Mouse (Mus musculus) stomach, postnatal 0 days (tissue): ENCODE measurements around the gene Cplx2. TPM values are rescaled to one million over a fixed set of nuclear protein-coding genes. Genes with fewer than 3 reads are reported as not detected.

Experiments used
- ATAC-seq: fragments of 200-750 bp; cut with Nextera tagmentation; 2 replicates; pipeline ENCODE4 v1.8.0; 2017; ENCODE audit not compliant: low FRiP score, low TSS enrichment
- DNase-seq: peaks from one replicate; pipeline ENCODE4 v3.0.0-alpha.2; 2016; ENCODE audit warnings: low spot score
- H3K27ac ChIP-seq: fragments of 300-500 bp; sonication (generic); replicated peaks from 2 replicates; pipeline ENCODE4 v1.5.1; 2014; ENCODE audit warnings: mild to moderate bottlenecking, control low read depth
- H3K27me3 ChIP-seq: fragments of 300-500 bp; sonication (generic); 2 replicates; pipeline ENCODE4 v1.6.1; 2014; ENCODE audit warnings: low read length; ENCODE audit not compliant: control insufficient read depth, insufficient read depth
- H3K36me3 ChIP-seq: fragments of 300-500 bp; sonication (generic); 2 replicates; pipeline ENCODE4 v1.6.1; 2014; ENCODE audit warnings: low read length, mixed read lengths; ENCODE audit not compliant: control insufficient read depth, insufficient read depth
- H3K4me1 ChIP-seq: fragments of 300-500 bp; sonication (generic); replicated peaks from 2 replicates; pipeline ENCODE4 v1.6.1; 2014; ENCODE audit warnings: antibody characterized with exemption; ENCODE audit not compliant: control insufficient read depth, insufficient read depth
- H3K4me2 ChIP-seq: fragments of 300-500 bp; sonication (generic); replicated peaks from 2 replicates; pipeline ENCODE4 v1.6.1; 2014; ENCODE audit warnings: low read depth, mild to moderate bottlenecking, control low read depth, moderate library complexity
- H3K4me3 ChIP-seq: fragments of 300-500 bp; sonication (generic); 2 replicates; pipeline ENCODE4 v1.5.1; 2014; ENCODE audit warnings: low read depth, low read length, control low read depth
- H3K9ac ChIP-seq: fragments of 300-500 bp; sonication (generic); 2 replicates; pipeline ENCODE4 v1.6.1; 2014; ENCODE audit warnings: mild to moderate bottlenecking, low read length, control low read depth, mixed read lengths
- H3K9me3 ChIP-seq: fragments of 300-500 bp; sonication (generic); 2 replicates; pipeline ENCODE4 v1.6.1; 2016; ENCODE audit warnings: low read length; ENCODE audit not compliant: control insufficient read depth
- CTCF ChIP-seq: IDR thresholded peaks from 2 replicates; pipeline ENCODE4 v1.5.1; 2016; ENCODE audit warnings: antibody characterized with exemption, low read depth, mild to moderate bottlenecking, moderate library complexity
- EP300 ChIP-seq: optimal IDR thresholded peaks from 2 replicates; pipeline ENCODE3; 2016; ENCODE audit warnings: antibody characterized with exemption
- WGBS: fragments of 180-500 bp; shearing (Covaris S2); extraction: QIAGEN DNeasy Blood & Tissue Kit; methylation state at CpG from one replicate; pipeline ENCODE4 v1.1.7; 2014; 5-methylcytosine and 5-hydroxymethylcytosine counted together
- polyA plus RNA-seq: library from polyadenylated mRNA; unstranded; fragments of >200 nt; fragmentation: Nextera tagmentation; extraction: Ambion mirVana; gene quantifications from 2 replicates; pipeline ENCODE4 v1.2.1, GENCODE M21; 2015

Cplx2 gene
- polyA plus RNA-seq, 1 experiment from 2014 or later: 1.9 TPM

- TF ChIP-seq EP300 (no peak), CTCF (no peak)
- ATAC-seq (no peak), DNase-seq (no peak)
- Histone ChIP-seq H3K36me3 (no peaks in the 10 kb centered on the region), H3K27ac (no peak overlapping the region), H3K4me1 (no peaks in the 10 kb centered on the region), H3K4me3 (no peak overlapping the region), H3K4me2 (no peak overlapping the region), H3K27me3 (no peaks in the 10 kb centered on the region), H3K9ac (no peak overlapping the region), H3K9me3 (no peaks in the 10 kb centered on the region)
- WGBS: 73% methylated on average over 6 of the region's 6 CpGs
Observed at GRCm38 (mm10) chr13:54337058-54337457, 34.1 kb upstream of the Cplx2 start.

GRCm38 (mm10) chr13:54337541-54337940 is 33.6 kb upstream of the Cplx2 start:
- WGBS: 60% methylated on average over 7 of the region's 7 CpGs
- no peaks in the 10 kb centered on the region for H3K36me3 ChIP-seq
- H3K4me3 ChIP-seq: no peak overlapping the region
- no peak overlapping the region for H3K4me2 ChIP-seq
- H3K4me1 ChIP-seq: no peaks in the 10 kb centered on the region
- H3K9ac ChIP-seq: no peak overlapping the region
- H3K9me3 ChIP-seq: no peaks in the 10 kb centered on the region
- no peak overlapping the region for H3K27ac ChIP-seq
- TF ChIP-seq EP300 (no peak), CTCF (no peak)
- H3K27me3 ChIP-seq: no peaks in the 10 kb centered on the region
- ATAC-seq (no peak), DNase-seq (no peak)

GRCm38 (mm10) chr13:54338815-54339214 is 32.3 kb upstream of the Cplx2 start:
- TF ChIP-seq EP300 (no peak), CTCF (peak; percentile 52)
- Histone ChIP-seq H3K4me1 (no peaks in the 10 kb centered on the region), H3K9me3 (no peaks in the 10 kb centered on the region), H3K27me3 (no peaks in the 10 kb centered on the region), H3K4me2 (no peak overlapping the region), H3K9ac (no peak overlapping the region), H3K27ac (no peak overlapping the region), H3K4me3 (no peak overlapping the region), H3K36me3 (no peaks in the 10 kb centered on the region)
- DNase-seq (no peak), ATAC-seq (no peak)
- 79% methylated on average over 5 of the region's 5 CpGs for WGBS

GRCm38 (mm10) chr13:54345885-54346647 is 25.1 kb upstream of the Cplx2 start:
- no peak overlapping the region for H3K4me3 ChIP-seq
- no peak for TF ChIP-seq EP300
- no peak for TF ChIP-seq CTCF
- no peak for DNase-seq
- H3K27ac ChIP-seq: no peak overlapping the region
- no peak overlapping the region for H3K9ac ChIP-seq
- 77% methylated on average over 15 of the region's 15 CpGs for WGBS
- H3K9me3 ChIP-seq: no peaks in the 10 kb centered on the region
- no peaks in the 10 kb centered on the region for H3K36me3 ChIP-seq
- H3K4me2 ChIP-seq: no peak overlapping the region
- no peaks in the 10 kb centered on the region for H3K27me3 ChIP-seq
- ATAC-seq: no peak
- H3K4me1 ChIP-seq: no peaks in the 10 kb centered on the region

- H3K4me1 ChIP-seq: no peaks in the 10 kb centered on the region
- no peak overlapping the region for H3K4me3 ChIP-seq
- ATAC-seq (no peak), DNase-seq (no peak)
- 69% methylated on average over 5 of the region's 5 CpGs for WGBS
- TF ChIP-seq CTCF: no peak
- TF ChIP-seq EP300: no peak
- no peaks in the 10 kb centered on the region for H3K36me3 ChIP-seq
- no peak overlapping the region for H3K4me2 ChIP-seq
- no peaks in the 10 kb centered on the region for H3K9me3 ChIP-seq
- H3K9ac ChIP-seq: no peak overlapping the region
- no peaks in the 10 kb centered on the region for H3K27me3 ChIP-seq
- H3K27ac ChIP-seq: no peak overlapping the region
Observed at GRCm38 (mm10) chr13:54348011-54348410, 23.1 kb upstream of the Cplx2 start.

GRCm38 (mm10) chr13:54349126-54349759 is 21.9 kb upstream of the Cplx2 start:
- H3K27me3 ChIP-seq: no peaks in the 10 kb centered on the region
- no peak for TF ChIP-seq EP300
- no peak for TF ChIP-seq CTCF
- H3K36me3 ChIP-seq: no peaks in the 10 kb centered on the region
- no peaks in the 10 kb centered on the region for H3K9me3 ChIP-seq
- no peak overlapping the region for H3K4me3 ChIP-seq
- DNase-seq: no peak
- no peak for ATAC-seq
- H3K9ac ChIP-seq: no peak overlapping the region
- no peak overlapping the region for H3K4me2 ChIP-seq
- no peaks in the 10 kb centered on the region for H3K4me1 ChIP-seq
- no peak overlapping the region for H3K27ac ChIP-seq
- 82% methylated on average over 10 of the region's 10 CpGs for WGBS
